Mouse (Mus musculus) embryonic facial prominence, embryonic 10.5 days (tissue): ENCODE results near the gene Muc3a. TPM values are rescaled to one million over a fixed set of nuclear protein-coding genes. Genes with fewer than 3 reads are reported as not detected.

Experiments used
- DNase-seq: peaks from one replicate; pipeline ENCODE4 v3.0.0-alpha.2; 2017; ENCODE audit warnings: low spot score
- H3K27ac ChIP-seq: fragments of 300-500 bp; sonication (generic); replicated peaks from 2 replicates; pipeline ENCODE4 v1.5.1; 2016; ENCODE audit warnings: mild to moderate bottlenecking
- H3K27me3 ChIP-seq: fragments of 300-500 bp; sonication (generic); replicated peaks from 2 replicates; pipeline ENCODE4 v1.6.1; 2016; ENCODE audit warnings: low read depth, mild to moderate bottlenecking; ENCODE audit not compliant: poor library complexity, severe bottlenecking
- H3K36me3 ChIP-seq: fragments of 300-500 bp; sonication (generic); replicated peaks from 2 replicates; pipeline ENCODE4 v1.6.1; 2016; ENCODE audit warnings: mild to moderate bottlenecking, moderate library complexity
- H3K4me1 ChIP-seq: fragments of 300-500 bp; sonication (generic); 2 replicates; pipeline ENCODE4 v1.6.1; 2016
- H3K4me3 ChIP-seq: fragments of 300-500 bp; sonication (generic); 2 replicates; pipeline ENCODE4 v1.5.1; 2016; ENCODE audit warnings: mild to moderate bottlenecking, moderate library complexity
- H3K9me3 ChIP-seq: fragments of 300-500 bp; sonication (generic); 2 replicates; pipeline ENCODE4 v1.6.1; 2016; ENCODE audit warnings: mild to moderate bottlenecking
- WGBS: fragments of 180-500 bp; shearing (Covaris S2); methylation state at CpG from one replicate; pipeline ENCODE4 v1.1.7; 2016; 5-methylcytosine and 5-hydroxymethylcytosine counted together
- polyA plus RNA-seq: library from polyadenylated mRNA; unstranded; fragments of >200 nt; fragmentation: Nextera tagmentation; extraction: Ambion mirVana; gene quantifications from 2 replicates; pipeline ENCODE4 v1.2.1, GENCODE M21; 2016

The Muc3a gene
- polyA plus RNA-seq, 1 experiment from 2014 or later, result not detected

- Histone ChIP-seq H3K4me3 (no peak overlapping the region), H3K27ac (no peak overlapping the region), H3K9me3 (no peaks in the 10 kb centered on the region), H3K27me3 (no peaks in the 10 kb centered on the region), H3K36me3 (no peaks in the 10 kb centered on the region), H3K4me1 (0 out of 2 replicates have a peak, but pooled peaks cover 2% of the 10 kb centered on the region)
- DNase-seq, result no peak
- 86% methylated on average over 9 of the region's 9 CpGs for whole genome bisulfite sequencing
Measured at GRCm38 (mm10) chr5:137170836-137171380, 41.3 kb downstream of the Muc3a start.

- Histone ChIP-seq H3K27me3 (no peaks in the 10 kb centered on the region), H3K9me3 (no peaks in the 10 kb centered on the region), H3K27ac (no peak overlapping the region), H3K36me3 (no peaks in the 10 kb centered on the region), H3K4me3 (no peak overlapping the region), H3K4me1 (0 out of 2 replicates have a peak, but pooled peaks cover 2% of the 10 kb centered on the region)
- no peak for DNase-seq
- WGBS, result 77% methylated on average over 6 of the region's 6 CpGs
Measured at GRCm38 (mm10) chr5:137167539-137167938, 44.6 kb downstream of the Muc3a start.

- no peak for DNase-seq
- H3K36me3 ChIP-seq, result no peaks in the 10 kb centered on the region
- H3K27ac ChIP-seq, result no peak overlapping the region
- no peak overlapping the region for H3K4me3 ChIP-seq
- no peaks in the 10 kb centered on the region for H3K27me3 ChIP-seq
- WGBS, result 82% methylated on average over 9 of the region's 9 CpGs
- no peaks in the 10 kb centered on the region for H3K9me3 ChIP-seq
- 0 out of 2 replicates have a peak, but pooled peaks cover 2% of the 10 kb centered on the region for H3K4me1 ChIP-seq
Measured at GRCm38 (mm10) chr5:137166012-137166411, 46.2 kb downstream of the Muc3a start.

- Histone ChIP-seq H3K36me3 (no peaks in the 10 kb centered on the region), H3K9me3 (peaks cover 15% of the 10 kb centered on the region; the same call in 1 of the 2 replicates), H3K4me1 (no peaks in the 10 kb centered on the region), H3K27ac (no peak overlapping the region), H3K4me3 (no peak overlapping the region), H3K27me3 (no peaks in the 10 kb centered on the region)
- WGBS, result 80% methylated on average over 4 of the region's 4 CpGs
- no peak for DNase-seq
Measured at GRCm38 (mm10) chr5:137161853-137162252, 50.3 kb downstream of the Muc3a start.

- Histone ChIP-seq H3K4me3 (no peak overlapping the region), H3K4me1 (no peaks in the 10 kb centered on the region), H3K9me3 (peaks cover 24% of the 10 kb centered on the region; the same call in 1 of the 2 replicates), H3K27me3 (no peaks in the 10 kb centered on the region), H3K27ac (no peak overlapping the region), H3K36me3 (no peaks in the 10 kb centered on the region)
- 32% methylated on average over 11 of the region's 11 CpGs for WGBS
- no peak for DNase-seq
Measured at GRCm38 (mm10) chr5:137159461-137159860, 52.7 kb downstream of the Muc3a start.

Other genes with a start within 250 kb of the Muc3a start
- gene Cldn15, start 245.8 kb downstream of the Muc3a start, polyA plus RNA-seq, result 0.10 and 0.29 TPM in 2 replicates
- gene Plod3, start 225.4 kb downstream of the Muc3a start, polyA plus RNA-seq, result 42.6 and 44.6 TPM in 2 replicates
- gene Znhit1, start 224.4 kb downstream of the Muc3a start, polyA plus RNA-seq, result 106 and 117 TPM in 2 replicates
- gene Vgf, start 186.0 kb downstream of the Muc3a start, polyA plus RNA-seq, result 0.39 and 0.40 TPM in 2 replicates
- gene Ap1s1, start 166.3 kb downstream of the Muc3a start, polyA plus RNA-seq, result 177 and 178 TPM in 2 replicates
- gene Serpine1, start 140.1 kb downstream of the Muc3a start, polyA plus RNA-seq, result 0.12 TPM in 1 of 2 replicates, not detected in the other
- 3.7 and 3.8 TPM in 2 replicates for gene Trim56, start 96.2 kb downstream of the Muc3a start, polyA plus RNA-seq
- gene Muc3, start 63.1 kb downstream of the Muc3a start, polyA plus RNA-seq, result not detected in 2 replicates
- 3.8 and 4.5 TPM in 2 replicates for gene Ache, start 75.1 kb upstream of the Muc3a start, polyA plus RNA-seq
- 7.8 and 8.3 TPM in 2 replicates for gene Ufsp1, start 82.2 kb upstream of the Muc3a start, polyA plus RNA-seq
- gene Srrt, start 95.3 kb upstream of the Muc3a start, polyA plus RNA-seq, result 191 and 214 TPM in 2 replicates
- gene Trip6, start 102.0 kb upstream of the Muc3a start, polyA plus RNA-seq, result 73.1 and 76.2 TPM in 2 replicates
- 12.6 and 13.4 TPM in 2 replicates for gene Slc12a9, start 121.2 kb upstream of the Muc3a start, polyA plus RNA-seq
- 53.6 and 56.8 TPM in 2 replicates for gene Ephb4, start 137.7 kb upstream of the Muc3a start, polyA plus RNA-seq